Mouse (Mus musculus) monocyte, adult 5-6 weeks (primary cell): ENCODE measurements around the gene Pold2. TPM values are rescaled to one million over a fixed set of nuclear protein-coding genes. Genes with fewer than 3 reads are reported as not detected.
"Not testable (repeated sequence)": the region's sequence is repeated elsewhere in the genome, so short reads cannot be mapped to it uniquely, and the experiment has no call there.

ENCODE experiments used
- ATAC-seq: fragments of 153-309, 156-312 bp; replicated peaks from 2 replicates; pipeline ENCODE4 v1.8.0; 2017; ENCODE audit warnings: mild to moderate bottlenecking; ENCODE audit not compliant: low TSS enrichment, insufficient number of reproducible peaks, severe bottlenecking, poor library complexity, low FRiP score
- total RNA-seq: library from RNA; stranded (forward); fragments of 200-1000, 200-491, 200-594 nt; gene quantifications from 3 replicates; pipeline ENCODE4 v1.2.3, GENCODE M21; 2017

The Pold2 gene
- total RNA-seq, 1 experiment from 2014 or later = 7.0 TPM

DNA sequence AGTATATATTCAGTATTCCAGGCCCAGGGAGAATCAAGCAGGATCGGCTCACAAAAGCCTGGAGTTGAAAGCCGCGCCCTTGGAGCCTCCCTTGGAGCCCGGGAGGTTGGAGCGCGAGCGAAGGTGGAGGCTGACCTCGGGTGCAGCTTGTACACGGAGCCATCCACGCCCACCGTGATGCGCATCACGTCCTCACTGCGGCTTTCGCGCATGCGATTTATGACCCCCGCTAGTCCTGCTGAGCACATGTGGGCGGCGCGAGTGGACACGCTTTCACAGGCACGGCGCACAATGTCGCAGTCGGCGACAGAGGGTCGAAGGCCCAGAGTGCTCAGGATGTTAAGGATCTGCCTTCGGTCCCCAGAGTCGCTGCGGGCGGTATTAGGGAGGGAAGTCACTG is 23.9 kb upstream of the Pold2 start:
- no peak for ATAC-seq

DNA sequence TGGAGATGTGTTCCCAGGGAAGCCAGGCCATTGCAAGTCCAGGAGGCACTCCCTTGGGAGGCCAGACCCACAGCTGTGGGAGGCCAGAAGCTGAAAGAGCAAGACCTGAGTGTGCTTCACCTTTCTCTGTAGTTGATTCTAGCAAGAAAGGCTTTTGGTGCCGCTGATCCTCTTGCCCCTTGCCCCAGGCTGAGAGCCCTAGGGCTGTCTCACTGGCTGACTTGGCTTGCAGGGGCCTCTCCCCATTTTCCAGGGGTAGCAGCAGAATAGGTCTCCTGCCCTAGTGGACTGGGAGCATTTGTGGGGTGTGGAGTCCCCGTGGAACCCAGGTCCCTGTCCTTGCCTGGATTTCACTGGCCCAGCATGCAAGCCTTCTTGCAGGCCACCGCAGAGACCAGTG is 23.2 kb upstream of the Pold2 start:
- ATAC-seq = no peak

GRCm38 (mm10) chr11:5899286-5899685 is 21.2 kb upstream of the Pold2 start:
- ATAC-seq = no peak

DNA sequence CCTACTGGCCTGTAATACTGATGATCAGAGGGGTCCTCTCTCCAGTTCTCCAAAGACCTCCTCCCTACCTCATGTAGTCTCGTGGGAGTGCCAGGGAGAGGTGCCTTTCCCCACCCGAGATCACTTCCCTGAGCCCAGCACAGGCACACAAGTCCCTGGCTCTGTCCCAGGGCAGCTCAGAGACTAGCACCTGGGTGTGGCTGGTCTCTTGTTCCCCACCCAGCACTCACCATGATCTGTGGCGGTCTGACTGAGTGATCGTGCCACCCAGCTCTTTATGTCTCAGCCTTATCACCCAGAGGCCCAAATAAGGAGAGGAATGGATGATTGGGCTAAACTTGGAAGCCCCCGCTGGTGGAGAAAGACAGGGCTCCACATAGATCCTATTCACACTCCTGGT is 20.4 kb upstream of the Pold2 start, which contains the start of gene Myl7:
Gene Myl7, minus strand, starts transcription at position 252 of the 400 bp plus-strand sequence.
- no peak for ATAC-seq

GRCm38 (mm10) chr11:5897839-5898238 is 19.7 kb upstream of the Pold2 start:
- ATAC-seq = no peak

DNA sequence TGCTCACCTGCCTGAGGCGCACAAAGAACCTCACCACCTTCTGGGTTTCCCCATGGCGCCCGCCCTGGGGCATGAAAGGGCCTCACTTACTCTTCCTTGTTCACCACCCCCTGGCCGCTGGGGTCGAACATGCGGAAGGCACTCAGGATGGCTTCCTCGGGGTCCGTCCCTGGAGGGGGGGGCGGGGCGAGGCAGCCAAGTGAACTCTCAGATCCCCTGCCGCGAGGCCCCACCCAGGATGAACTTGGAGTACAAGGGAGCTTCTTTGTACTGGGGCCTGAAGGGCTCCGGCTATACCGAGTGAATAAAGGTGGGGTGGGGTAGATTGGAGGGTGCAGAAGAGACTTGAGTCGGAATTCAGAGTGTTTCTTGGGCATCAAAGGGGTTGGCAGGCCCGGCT is 19.1 kb upstream of the Pold2 start:
- no peak for ATAC-seq

- no peak for ATAC-seq
Measured at GRCm38 (mm10) chr11:5893807-5894206, 15.7 kb upstream of the Pold2 start.

GRCm38 (mm10) chr11:5892810-5893368 is 14.8 kb upstream of the Pold2 start:
- no peak for ATAC-seq

GRCm38 (mm10) chr11:5892151-5892591 is 14.1 kb upstream of the Pold2 start:
- no peak for ATAC-seq

DNA sequence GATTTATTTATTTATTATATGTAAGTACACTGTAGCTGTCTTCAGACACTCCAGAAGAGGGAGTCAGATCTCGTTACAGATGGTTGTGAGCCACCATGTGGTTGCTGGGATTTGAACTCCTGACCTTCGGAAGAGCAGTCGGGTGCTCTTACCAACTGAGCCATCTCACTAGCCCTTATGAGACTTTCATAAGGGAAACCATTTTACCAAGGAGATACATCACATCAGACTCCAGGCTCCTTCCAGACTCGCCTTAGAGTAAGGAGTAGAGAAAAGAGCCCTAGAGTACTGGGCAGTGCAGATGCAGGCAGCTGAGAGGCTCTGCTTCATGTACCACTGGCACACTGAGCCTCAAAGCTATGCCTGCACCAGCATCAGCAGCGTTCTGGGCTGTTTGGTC is 10.5 kb upstream of the Pold2 start:
- not testable (repeated sequence) for ATAC-seq

- ATAC-seq = no peak
Measured at GRCm38 (mm10) chr11:5887250-5887649, 9.2 kb upstream of the Pold2 start.

GRCm38 (mm10) chr11:5886187-5886586 is 8.1 kb upstream of the Pold2 start:
- 0 out of 2 replicates have a peak, but pooled peaks have one; percentile 45 for ATAC-seq

DNA sequence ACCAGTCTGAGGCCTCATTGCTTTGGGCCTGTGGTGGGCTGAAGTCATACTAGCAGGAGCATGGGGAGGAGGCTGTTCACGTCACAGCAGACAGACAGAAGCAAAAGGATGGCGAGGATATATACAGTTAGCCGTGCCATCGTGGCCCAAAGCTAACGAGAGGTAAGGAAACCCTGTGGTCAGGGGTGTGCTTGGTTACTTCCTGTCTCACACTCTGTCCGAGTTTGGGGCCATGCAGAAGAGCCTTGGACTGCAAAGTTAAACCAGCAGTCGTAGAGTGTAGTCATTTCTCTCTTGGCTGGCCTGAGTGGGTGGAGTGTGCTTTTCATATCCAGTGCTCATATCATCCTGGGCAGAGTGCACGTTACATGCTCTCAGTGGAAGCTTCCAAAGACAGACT is 4.4 kb upstream of the Pold2 start:
- ATAC-seq = peak; percentile 15; the same call in 1 of the 2 replicates

DNA sequence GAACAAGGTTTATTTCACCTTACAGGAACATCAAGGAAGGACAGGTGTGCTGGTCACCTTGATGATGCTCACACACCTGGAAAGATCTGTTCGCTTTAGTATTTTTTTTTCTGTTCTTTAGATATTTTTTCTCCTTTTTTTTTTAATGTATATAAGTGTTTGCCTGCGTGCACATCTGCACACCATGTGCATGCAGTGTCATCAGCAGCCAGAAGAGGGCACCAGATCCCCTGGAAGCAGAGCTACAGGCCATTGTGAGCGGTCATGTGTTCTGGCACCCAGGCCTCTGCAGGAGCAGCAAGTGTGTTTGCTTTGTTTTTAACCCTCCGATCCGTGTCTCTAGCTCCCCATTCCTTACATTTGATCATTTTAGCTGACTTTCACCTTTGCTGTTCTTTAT is 1.8 kb upstream of the Pold2 start:
- ATAC-seq = no peak

DNA sequence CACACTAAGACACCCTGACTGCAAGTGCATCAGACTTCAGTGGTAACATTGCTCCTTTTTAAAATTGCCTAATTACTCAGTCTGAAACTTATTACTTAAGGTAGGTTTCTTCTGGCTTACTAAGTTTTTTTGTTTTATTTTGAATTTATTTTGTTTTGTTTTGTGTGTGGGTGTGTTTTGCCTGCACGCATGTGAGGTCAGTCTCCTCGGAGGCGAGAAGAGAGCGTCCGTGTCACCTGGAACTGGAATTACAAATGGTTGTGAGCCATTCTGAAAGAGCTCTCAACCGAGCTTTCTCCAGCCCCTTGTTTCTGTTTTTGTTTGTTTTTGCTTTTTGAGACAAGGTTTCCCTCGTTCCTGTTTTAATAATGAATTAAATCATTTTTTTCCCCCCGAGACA is 569 bp upstream of the Pold2 start:
- ATAC-seq = no peak

DNA sequence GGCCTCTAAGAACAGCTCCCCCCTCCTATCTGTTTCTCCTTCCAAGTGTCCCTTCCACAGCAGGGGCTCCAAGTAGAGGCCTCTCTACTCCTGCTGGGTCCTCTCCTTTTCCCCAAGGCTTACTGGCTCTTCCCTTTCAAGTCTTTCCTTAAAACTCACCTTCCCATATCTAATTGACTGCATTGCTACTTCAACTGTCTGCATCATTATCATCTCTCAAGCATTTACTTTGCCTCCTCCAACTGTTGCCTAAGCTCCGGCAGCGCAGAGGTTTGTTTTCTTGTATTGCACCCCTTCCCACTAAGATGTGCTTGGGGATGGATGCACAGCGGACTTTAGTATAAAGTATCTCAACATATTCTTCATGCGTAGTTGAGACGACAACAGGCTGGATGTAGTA is 671 bp downstream of the Pold2 start:
- ATAC-seq = no peak

- no peak for ATAC-seq
Measured at GRCm38 (mm10) chr11:5873192-5873591, 4.9 kb downstream of the Pold2 start.

DNA sequence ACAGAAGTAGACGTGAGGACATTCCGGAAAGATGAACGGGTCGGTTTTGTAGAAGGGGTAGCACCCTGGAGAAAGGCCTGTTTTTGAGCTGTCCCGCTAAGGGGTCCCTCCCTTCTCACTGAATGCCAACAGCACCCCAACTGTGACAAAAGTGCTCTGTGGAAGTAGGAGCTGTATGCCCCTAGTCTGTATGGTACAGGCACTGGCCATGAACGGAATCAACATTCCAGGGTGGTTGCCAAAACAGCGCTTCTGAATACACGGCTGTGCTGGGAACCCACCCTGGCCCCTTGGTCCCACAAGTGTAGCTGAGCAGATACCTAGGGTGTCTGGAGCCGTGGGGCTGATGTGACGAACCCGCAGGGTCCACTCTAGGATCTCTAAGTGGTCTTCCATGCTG is 5.4 kb downstream of the Pold2 start:
- no peak for ATAC-seq

DNA sequence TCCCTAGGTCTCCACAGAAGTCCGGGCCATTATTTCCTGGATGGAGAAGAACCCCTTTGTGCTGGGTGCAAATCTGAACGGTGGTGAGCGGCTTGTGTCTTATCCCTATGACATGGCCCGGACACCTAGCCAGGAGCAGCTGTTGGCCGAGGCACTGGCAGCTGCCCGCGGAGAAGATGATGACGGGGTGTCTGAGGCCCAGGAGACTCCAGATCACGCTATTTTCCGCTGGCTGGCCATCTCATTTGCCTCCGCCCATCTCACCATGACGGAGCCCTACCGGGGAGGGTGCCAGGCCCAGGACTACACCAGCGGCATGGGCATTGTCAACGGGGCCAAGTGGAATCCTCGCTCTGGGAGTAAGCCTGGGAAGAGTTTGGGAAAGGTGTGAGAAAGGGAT is 8.0 kb downstream of the Pold2 start:
- ATAC-seq = no peak

DNA sequence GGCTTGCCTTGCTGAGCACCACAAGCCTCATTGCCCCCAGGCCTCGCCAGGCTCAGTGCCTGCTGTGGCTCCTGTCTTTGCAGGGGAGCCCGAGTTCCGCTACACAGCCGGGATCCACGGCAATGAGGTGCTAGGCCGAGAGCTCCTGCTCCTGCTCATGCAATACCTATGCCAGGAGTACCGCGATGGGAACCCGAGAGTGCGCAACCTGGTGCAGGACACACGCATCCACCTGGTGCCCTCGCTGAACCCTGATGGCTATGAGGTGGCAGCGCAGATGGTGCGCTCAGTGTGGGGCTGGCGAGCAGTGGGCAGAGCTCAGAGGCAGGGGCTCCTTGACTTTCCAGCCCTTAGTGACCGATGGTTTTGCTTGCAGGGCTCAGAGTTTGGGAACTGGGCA is 8.8 kb downstream of the Pold2 start:
- no peak for ATAC-seq

DNA sequence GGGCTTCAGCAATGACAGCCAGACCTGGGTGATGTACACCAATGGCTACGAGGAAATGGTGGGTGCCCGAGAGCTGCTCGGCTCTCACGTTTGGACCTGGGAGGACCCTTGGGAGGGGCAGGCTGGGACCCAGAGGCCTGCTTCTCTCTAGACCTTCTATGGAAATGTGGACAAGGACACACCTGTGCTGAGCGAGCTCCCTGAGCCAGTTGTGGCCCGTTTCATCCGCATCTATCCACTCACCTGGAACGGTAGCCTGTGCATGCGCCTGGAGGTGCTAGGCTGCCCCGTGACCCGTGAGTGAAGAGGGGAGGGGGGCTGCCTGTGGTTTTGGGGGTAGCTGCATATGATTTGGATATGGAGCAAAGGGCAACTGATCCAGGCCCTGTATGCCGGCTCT is 9.8 kb downstream of the Pold2 start:
- ATAC-seq = no peak
